Mouse (Mus musculus) retina, adult 2 months (tissue): Measurements from ENCODE around the gene Shc2.

Experiments
- DNase-seq: peaks from one replicate; pipeline ENCODE4 v3.0.0-alpha.2; 2012; ENCODE audit warnings: low read depth, low spot score

The Shc2 gene

GRCm38 (mm10) chr10:79581501-79581900, 56.2 kb downstream of the Shc2 start:
- no peak for DNase-seq

- no peak for DNase-seq
Measured at GRCm38 (mm10) chr10:79580811-79581210, 56.9 kb downstream of the Shc2 start.

GRCm38 (mm10) chr10:79580356-79580755, 57.4 kb downstream of the Shc2 start:
- no peak for DNase-seq

- no peak for DNase-seq
Measured at GRCm38 (mm10) chr10:79579781-79580180, 57.9 kb downstream of the Shc2 start.

GRCm38 (mm10) chr10:79578891-79579290, 58.8 kb downstream of the Shc2 start:
- no peak for DNase-seq

- DNase-seq, result no peak
Measured at GRCm38 (mm10) chr10:79578276-79578675, 59.4 kb downstream of the Shc2 start.

- no peak for DNase-seq
Measured at GRCm38 (mm10) chr10:79577376-79577775, 60.3 kb downstream of the Shc2 start.

GRCm38 (mm10) chr10:79575754-79576153, 62.0 kb downstream of the Shc2 start:
- no peak for DNase-seq

- no peak for DNase-seq
Measured at GRCm38 (mm10) chr10:79574796-79575195, 62.9 kb downstream of the Shc2 start.

GRCm38 (mm10) chr10:79574350-79574749, 63.4 kb downstream of the Shc2 start:
- DNase-seq, result no peak

- DNase-seq, result no peak
Measured at GRCm38 (mm10) chr10:79573611-79574010, 64.1 kb downstream of the Shc2 start.

GRCm38 (mm10) chr10:79571314-79571713, 66.4 kb downstream of the Shc2 start:
- DNase-seq, result no peak

GRCm38 (mm10) chr10:79569921-79570320, 67.8 kb downstream of the Shc2 start:
- DNase-seq, result no peak
